Mouse (Mus musculus): ENCODE data around the gene Gpr55. TPM values are rescaled to one million over a fixed set of nuclear protein-coding genes. Genes with fewer than 3 reads are reported as not detected.

Gpr55 gene
- polyA plus RNA-seq, 1 experiment from 2014 or later: not detected

DNA sequence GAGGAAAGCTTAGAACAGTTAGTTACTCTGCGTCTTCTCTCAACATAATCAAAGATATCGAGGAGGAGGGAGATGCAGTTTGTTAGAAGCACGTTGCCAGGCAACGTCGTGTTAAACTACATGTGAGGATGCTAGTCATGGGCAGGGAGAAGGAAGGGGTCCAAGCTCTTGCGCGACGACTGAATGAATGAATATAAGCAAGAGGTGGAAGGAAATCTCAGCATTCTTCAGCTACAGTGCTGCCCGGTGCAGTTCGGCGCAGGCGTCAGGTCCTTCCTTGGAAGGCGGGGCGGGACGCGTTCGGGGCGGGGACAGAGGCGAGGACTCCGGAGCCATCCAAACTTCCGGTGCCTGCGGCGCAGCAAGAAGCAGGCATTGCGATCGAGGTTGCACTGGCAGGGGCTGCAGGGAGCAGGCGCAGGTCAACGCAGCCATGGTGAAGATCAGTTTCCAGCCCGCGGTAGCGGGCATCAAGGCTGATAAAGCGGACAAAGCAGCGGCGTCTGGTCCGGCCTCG, 66.5 kb downstream of the Gpr55 start, which contains the start of gene Itm2c:
Itm2c (plus strand) TSS at position 51 of the 517 bp plus-strand sequence.
- Histone ChIP-seq H3K27me3 (no peaks in the 10 kb centered on the region), H3K27ac (peak within 1 kb of the TSS; percentile 89), H3K36me3 (replicated peaks) (no peaks in the 10 kb centered on the region), H3K9ac (peak within 1 kb of the TSS; percentile 81), H3K9me3 (no peaks in the 10 kb centered on the region), H3K4me3 (replicated peaks) (peak within 1 kb of the TSS; percentile 74), H3K4me1 (peaks cover 44% of the 10 kb centered on the region), H3K4me2 (peak within 1 kb of the TSS; percentile 82)
- under 1% methylated on average over 35 of the region's 35 CpGs for WGBS
- ATAC-seq (ENCODE audit: low FRiP score): peak; percentile 87

Other genes with a start within 250 kb of the Gpr55 start
- gene A630001G21Rik, start 182.4 kb downstream of the Gpr55 start, polyA plus RNA-seq (2016; fragmentation: Nextera tagmentation; extraction: Ambion mirVana): 0.53 and 1.6 TPM in 2 replicates
- gene Cab39, start 167.6 kb downstream of the Gpr55 start, polyA plus RNA-seq (2016; fragmentation: Nextera tagmentation; extraction: Ambion mirVana): 68.3 and 69.7 TPM in 2 replicates
- 116 and 119 TPM in 2 replicates for gene Itm2c, start 66.7 kb downstream of the Gpr55 start, polyA plus RNA-seq (2016; fragmentation: Nextera tagmentation; extraction: Ambion mirVana)
- 2.4 and 3.7 TPM in 2 replicates for gene 4933407L21Rik, start 32.5 kb downstream of the Gpr55 start, polyA plus RNA-seq (2016; fragmentation: Nextera tagmentation; extraction: Ambion mirVana)
- gene Spata3, start 55.8 kb upstream of the Gpr55 start, polyA plus RNA-seq (2016; fragmentation: Nextera tagmentation; extraction: Ambion mirVana): not detected in 2 replicates
- gene 2810459M11Rik, start 84.9 kb upstream of the Gpr55 start, polyA plus RNA-seq (2016; fragmentation: Nextera tagmentation; extraction: Ambion mirVana): 0.43 and 0.73 TPM in 2 replicates
- 202 and 214 TPM in 2 replicates for gene Psmd1, start 103.4 kb upstream of the Gpr55 start, polyA plus RNA-seq (2016; fragmentation: Nextera tagmentation; extraction: Ambion mirVana)
- gene Htr2b, start 151.0 kb upstream of the Gpr55 start, polyA plus RNA-seq (2016; fragmentation: Nextera tagmentation; extraction: Ambion mirVana): 0.44 and 0.75 TPM in 2 replicates
- gene Gm21972, start 172.6 kb upstream of the Gpr55 start, polyA plus RNA-seq (2016; fragmentation: Nextera tagmentation; extraction: Ambion mirVana): 0.54 TPM in 1 of 2 replicates, not detected in the other
- 36.8 and 38.6 TPM in 2 replicates for gene Armc9, start 193.8 kb upstream of the Gpr55 start, polyA plus RNA-seq (2016; fragmentation: Nextera tagmentation; extraction: Ambion mirVana)